Mouse (Mus musculus): Measurements from ENCODE around the gene Evi2.

DNA sequence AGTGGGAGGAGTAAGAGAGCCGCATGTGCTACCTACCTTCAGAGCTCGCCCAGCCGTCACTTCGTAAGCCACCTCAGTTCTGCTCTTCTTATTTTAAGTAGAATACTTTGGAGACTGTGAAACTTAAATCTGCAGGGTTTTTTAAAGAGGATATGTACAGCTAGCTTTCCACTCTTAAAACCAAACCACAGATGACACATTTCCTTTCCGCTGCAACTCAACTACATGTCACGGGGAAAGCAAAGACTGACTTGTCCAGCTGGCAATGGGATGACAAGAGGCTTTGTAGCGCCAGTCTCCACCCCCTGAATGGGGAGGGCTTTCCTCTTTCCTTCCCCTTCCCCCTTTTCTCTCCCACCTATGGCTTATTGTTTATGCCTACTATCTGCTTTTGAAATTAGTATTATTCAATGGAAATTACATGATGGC, at the start of gene Evi2, which contains the start of gene Evi2a:
- TF ChIP-seq GATA1 (IDR thresholded peaks at IDR 0.05; ENCODE audit: borderline replicate concordance, low read length) (no peak), FLI1 (IDR thresholded peaks at IDR 0.05; ENCODE audit: low read length) (no peak)

Data from megakaryocyte, embryonic 14.5 days (primary cell).